Mouse (Mus musculus): Measurements from ENCODE around the gene Pnpla1.

- TF ChIP-seq POLR2A (IDR thresholded peaks at IDR 0.05; ENCODE audit: low read depth, low read length) (no peak), CTCF (IDR thresholded peaks at IDR 0.05; ENCODE audit: extremely low read depth, insufficient read depth, insufficient read length, insufficient replicate concordance) (no peak)
Observed at GRCm38 (mm10) chr17:28815384-28816004, 42.7 kb upstream of the Pnpla1 start.
